Mouse (Mus musculus) brain, embryonic 14.5 days (tissue): ENCODE data around the gene Oas1e. TPM values are rescaled to one million over a fixed set of nuclear protein-coding genes. Genes with fewer than 3 reads are reported as not detected.
"Not testable (repeated sequence)": the region's sequence is repeated elsewhere in the genome, so short reads cannot be mapped to it uniquely, and the experiment has no call there.

Source experiments
- DNase-seq: peaks from one replicate; pipeline ENCODE4 v3.0.0-alpha.2; 2011; ENCODE audit warnings: low read depth
- CTCF ChIP-seq: fragments of 200-500 bp; IDR thresholded peaks from 2 replicates; pipeline ENCODE4 v1.5.1; 2012; ENCODE audit warnings: inconsistent platforms, mild to moderate bottlenecking, moderate library complexity, borderline replicate concordance; ENCODE audit not compliant: insufficient read depth, insufficient read length; ENCODE audit errors: extremely low read depth
- POLR2A ChIP-seq: fragments of 200-500 bp; IDR thresholded peaks from 2 replicates; pipeline ENCODE4 v1.6.1; 2012; ENCODE audit warnings: mild to moderate bottlenecking, inconsistent platforms, borderline replicate concordance; ENCODE audit not compliant: poor library complexity, insufficient read depth, insufficient read length, severe bottlenecking; ENCODE audit errors: extremely low read depth
- polyA plus RNA-seq: library from polyadenylated mRNA; depleted of rRNA; stranded (reverse); fragments of >200 nt; gene quantifications from 2 replicates; pipeline ENCODE4 v1.2.3, GENCODE M21; 2012

Gene Oas1e
- polyA plus RNA-seq, 1 experiment: 0.19 TPM

DNA sequence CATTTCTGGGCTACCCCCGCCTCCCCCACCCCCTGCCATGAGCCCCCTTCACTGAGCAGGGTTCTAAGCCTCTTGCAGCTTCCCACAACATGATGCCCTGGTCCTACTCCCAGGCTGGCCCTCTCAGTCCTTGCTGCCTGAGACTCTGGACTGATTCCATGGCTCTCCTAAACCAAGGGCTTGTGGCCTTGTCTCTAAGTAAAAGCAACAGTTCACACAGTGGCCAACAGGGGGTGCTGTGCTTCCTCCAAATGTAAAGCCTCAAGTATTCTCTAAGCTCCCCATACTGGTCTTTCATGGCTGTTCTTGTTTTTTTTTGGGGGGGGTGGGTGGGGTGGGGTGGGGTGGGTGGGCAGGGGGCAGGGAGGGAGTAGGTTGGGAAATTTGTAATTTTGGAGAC lies 11.1 kb upstream of the Oas1e start:
- peak; percentile 80 for DNase-seq
- TF ChIP-seq POLR2A: no peak
- TF ChIP-seq CTCF: peak; percentile 66; the same call in 1 of the 2 replicates

GRCm38 (mm10) chr5:120803596-120803995 lies 8.3 kb upstream of the Oas1e start:
- DNase-seq: no peak
- no peak for TF ChIP-seq POLR2A
- TF ChIP-seq CTCF: no peak

- DNase-seq: not testable (repeated sequence)
These were observed 3.6 kb upstream of the Oas1e start for GRCm38 (mm10) chr5:120798943-120799342.

- not testable (repeated sequence) for DNase-seq
These were observed 2.8 kb upstream of the Oas1e start for GRCm38 (mm10) chr5:120798147-120798546.

DNA sequence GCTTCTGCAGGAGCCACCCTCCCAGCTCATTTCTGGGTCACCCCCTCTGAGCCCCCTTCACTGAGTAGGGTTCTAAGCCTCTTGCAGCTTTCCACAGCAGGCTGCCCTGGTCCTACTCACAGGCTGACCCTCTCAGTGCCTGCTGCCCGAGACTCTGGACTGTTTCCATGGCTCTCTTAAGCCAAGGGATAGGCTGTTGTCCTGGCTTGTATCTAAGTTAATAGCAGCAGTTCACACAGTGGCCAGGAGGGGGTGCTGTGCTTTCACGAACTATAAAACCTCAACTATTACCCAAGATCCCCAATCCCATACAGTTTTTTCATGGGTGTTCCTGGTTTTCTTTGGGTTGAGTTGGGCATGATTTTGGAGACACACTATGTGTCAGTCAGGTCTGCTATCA lies 2.3 kb downstream of the Oas1e start:
- TF ChIP-seq POLR2A (no peak), CTCF (peak; percentile 73)
- DNase-seq: peak; percentile 65

DNA sequence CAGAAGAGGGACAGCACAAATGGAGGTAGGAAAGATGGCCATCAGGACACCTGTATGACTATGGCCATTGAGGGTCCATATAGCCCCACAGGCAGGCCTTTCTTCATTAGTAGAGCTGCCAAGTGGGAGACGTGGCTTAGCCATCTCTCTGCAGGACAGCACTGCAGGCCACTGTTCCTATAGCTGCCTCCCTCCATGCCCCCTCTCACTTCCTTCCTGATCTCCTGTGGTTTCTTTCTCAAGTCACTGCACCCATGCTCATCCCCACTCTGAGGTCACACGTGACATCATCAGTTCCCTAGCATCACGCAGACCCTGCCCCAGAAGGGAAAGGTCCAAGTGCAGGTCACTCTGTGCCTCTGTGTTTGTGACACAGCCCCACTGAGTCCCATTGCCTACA lies 8.3 kb downstream of the Oas1e start:
- TF ChIP-seq POLR2A (no peak), CTCF (no peak)
- no peak for DNase-seq

DNA sequence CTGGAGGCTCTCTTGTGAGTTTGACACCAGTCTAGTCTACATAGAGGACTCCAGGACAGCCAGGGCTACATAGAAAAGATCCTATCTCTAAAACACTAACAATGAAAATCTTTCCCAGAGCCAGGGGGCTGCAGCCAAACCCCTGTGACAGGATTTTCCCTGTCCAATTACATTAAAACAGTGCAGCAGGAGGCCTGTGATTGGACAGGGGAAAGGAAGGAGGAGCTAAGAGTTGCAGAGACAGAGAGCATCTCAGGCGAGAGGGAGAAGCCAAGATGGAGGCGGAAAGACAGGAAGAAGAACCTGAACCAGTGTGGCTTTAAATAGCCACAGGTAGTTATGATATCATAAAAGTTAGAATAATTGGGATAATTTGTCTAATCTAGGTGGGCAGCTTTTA lies 12.9 kb downstream of the Oas1e start:
- no peak for DNase-seq
- TF ChIP-seq CTCF (no peak), POLR2A (no peak)

DNA sequence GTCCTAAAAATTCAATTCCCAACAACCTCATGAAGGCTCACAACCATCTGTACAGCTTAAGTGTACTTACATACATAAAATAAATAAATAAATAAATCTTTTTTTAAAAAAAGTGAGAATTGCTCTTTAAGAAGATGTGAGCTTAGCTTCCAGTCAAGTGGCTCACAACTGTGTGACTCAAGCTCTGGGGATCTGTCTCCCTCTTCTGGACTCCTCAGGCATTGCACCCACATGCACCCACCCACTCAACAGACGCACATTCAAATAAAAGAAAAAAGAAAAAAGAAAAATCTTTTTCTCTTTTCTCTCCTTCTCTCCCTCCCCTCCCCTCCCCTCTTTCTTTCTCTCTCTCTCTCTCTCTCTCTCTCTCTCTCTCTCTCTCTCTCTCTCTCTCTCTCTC lies 13.7 kb downstream of the Oas1e start:
- TF ChIP-seq POLR2A (no peak), CTCF (peak; percentile 22; the same call in 1 of the 2 replicates)
- DNase-seq: no peak

DNA sequence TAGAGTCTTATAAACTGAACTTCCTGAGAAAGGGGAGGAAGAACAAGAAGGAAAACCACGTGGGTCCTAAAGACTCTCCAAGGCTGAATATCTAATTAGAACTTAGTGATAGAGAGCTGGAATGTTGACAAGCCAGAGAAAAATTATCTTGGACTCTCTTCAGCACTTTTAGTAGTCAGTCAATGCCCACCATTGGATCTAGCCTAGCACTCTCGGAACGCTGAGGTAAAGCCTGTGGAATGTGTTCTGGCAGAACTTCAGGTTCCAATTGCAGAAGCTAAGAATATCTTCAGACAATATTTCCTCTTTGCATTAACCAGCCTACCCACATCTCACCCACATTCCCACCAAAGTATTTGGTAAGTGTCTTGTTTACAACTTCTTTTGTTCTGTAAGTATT lies 15.4 kb downstream of the Oas1e start:
- no peak for DNase-seq
- TF ChIP-seq POLR2A (no peak), CTCF (no peak)

- DNase-seq: no peak
- TF ChIP-seq POLR2A (no peak), CTCF (no peak)
These were observed 16.4 kb downstream of the Oas1e start for GRCm38 (mm10) chr5:120778941-120779340.

GRCm38 (mm10) chr5:120777478-120777877 lies 17.9 kb downstream of the Oas1e start, which contains the start of gene Oas3:
TSS of gene Oas3 (minus strand) at chr5:120777661.
- no peak for TF ChIP-seq CTCF
- no peak for TF ChIP-seq POLR2A
- no peak for DNase-seq

DNA sequence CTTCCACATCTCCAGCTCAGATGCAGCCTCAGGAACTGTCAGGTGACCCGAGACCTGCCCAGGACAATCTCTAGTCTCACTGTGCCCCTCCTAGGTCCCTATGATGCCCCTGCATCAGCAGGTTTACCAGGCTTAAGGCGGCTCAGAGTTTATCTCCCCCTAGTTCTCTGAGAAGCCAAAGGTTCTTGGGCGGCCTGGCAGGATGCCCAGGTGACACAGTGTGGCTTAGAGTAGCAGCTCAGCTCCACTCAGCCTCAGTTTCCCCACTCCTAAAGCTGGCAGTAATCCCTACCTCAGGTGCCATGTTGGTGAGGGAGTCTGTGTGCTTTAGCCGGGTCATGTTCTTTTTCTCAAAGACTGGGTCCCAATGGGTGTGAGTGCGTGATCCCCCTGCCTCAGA lies 18.5 kb downstream of the Oas1e start:
- TF ChIP-seq POLR2A (no peak), CTCF (no peak)
- no peak for DNase-seq

DNA sequence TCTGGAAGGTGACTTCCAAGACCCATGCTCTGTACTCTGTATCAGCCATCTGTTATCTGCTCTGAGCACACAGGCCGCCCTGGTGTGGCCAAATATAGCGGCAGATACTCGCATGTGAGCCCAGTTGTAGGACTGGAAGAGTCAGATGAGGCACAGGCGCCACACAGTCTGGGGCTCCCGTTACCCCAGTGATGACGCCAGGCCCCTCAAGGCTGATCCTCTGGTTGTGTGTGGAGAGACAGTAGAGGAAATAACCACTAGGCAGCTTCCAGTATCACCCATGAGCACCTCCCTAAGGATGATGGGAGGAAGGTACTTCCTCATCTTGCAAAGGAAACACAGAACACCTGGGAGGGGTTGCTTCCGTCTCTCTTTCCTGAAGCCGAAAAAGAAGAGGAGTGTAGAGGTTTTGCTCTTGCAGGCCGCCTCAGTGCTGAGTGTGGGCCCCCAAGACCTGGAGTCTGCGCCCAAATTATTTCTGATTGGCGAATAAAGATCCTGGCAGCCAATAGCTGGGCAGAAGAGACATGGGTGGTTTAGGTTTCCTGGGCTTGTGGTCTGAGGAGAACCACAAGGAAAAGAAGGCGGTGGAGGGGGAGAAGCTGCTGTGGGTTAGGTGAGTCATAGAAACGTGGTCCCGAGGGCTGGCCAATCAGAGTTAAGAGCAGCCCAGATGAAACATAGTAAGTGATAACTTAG lies 19.9 kb downstream of the Oas1e start:
- no peak for DNase-seq
- TF ChIP-seq CTCF (no peak), POLR2A (no peak)

DNA sequence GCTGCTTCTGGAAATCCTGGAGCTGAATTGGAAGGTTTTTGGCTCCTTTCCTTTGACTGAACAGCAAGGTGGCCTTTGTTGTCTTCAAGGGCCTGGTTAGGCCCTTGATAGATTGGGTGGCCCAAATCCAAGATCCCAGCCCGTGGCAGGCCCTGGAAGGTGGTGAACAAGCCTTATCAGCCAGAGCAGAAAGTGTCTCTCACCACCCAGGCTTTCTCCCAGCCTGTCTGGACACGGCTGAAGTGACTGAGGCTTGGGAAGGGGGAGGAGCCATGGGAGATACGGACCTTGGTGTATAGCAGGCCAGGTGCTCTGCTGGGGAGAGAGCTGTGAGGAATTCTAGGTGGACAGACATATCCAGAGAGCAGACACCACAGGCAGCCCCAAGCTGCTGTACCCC lies 25.9 kb downstream of the Oas1e start:
- TF ChIP-seq POLR2A: no peak
- TF ChIP-seq CTCF: no peak
- no peak for DNase-seq
